34 mouse cellular contexts compared by ENCODE assay signal in genomic region chr19:6037695-6038094, GRCm38 (mm10).
"Had no signal": no experiment of that assay in that cellular context is flagged by ENCODE, and none has a peak within 500 bp of the region (broad histone marks: within the 10 kb centered on the region; RNA-seq: fewer than 3 reads in every experiment).

No protein-coding gene starts in this region.

- H3K9me3 ChIP-seq: heart, embryonic 10.5 days; heart, embryonic 12.5 days; heart, embryonic 13.5 days; heart, embryonic 15.5 days; hindbrain, embryonic 10.5 days; hindbrain, embryonic 12.5 days; hindbrain, embryonic 13.5 days; hindbrain, embryonic 15.5 days; intestine, embryonic 15.5 days; kidney, embryonic 15.5 days had no signal

- DNase-seq: heart, postnatal 10 days; heart, postnatal 14 days; heart, postnatal 36 days; heart, postnatal 4 days; kidney, adult 11 months; kidney, adult 18-20 months; kidney, adult 2 months; kidney, adult 8-10 months; kidney, adult 9 months; kidney, postnatal 10 days; kidney, postnatal 14 days; kidney, postnatal 25 days; kidney, postnatal 36 days; kidney, postnatal 4 days; layer of hippocampus, adult 9-11 months; layer of hippocampus, postnatal 36 days had no signal

- H3K9ac ChIP-seq: heart, embryonic 12.5 days; heart, embryonic 13.5 days; heart, embryonic 15.5 days; hindbrain, embryonic 12.5 days; hindbrain, embryonic 13.5 days; hindbrain, embryonic 15.5 days; intestine, embryonic 15.5 days; kidney, embryonic 15.5 days had no signal

- ATAC-seq: hindbrain, embryonic 16.5 days; hindbrain, postnatal 0 days; inflammation-experienced regulatory T-cells, adult 6 months; intestine, embryonic 15.5 days; intestine, embryonic 16.5 days; intestine, postnatal 0 days had no signal

- H3K4me2 ChIP-seq: heart, embryonic 11.5 days; heart, embryonic 12.5 days; heart, embryonic 13.5 days; heart, embryonic 15.5 days; hindbrain, embryonic 12.5 days; hindbrain, embryonic 13.5 days; hindbrain, embryonic 15.5 days; intestine, embryonic 15.5 days; kidney, embryonic 15.5 days had no signal

- H3K27me3 ChIP-seq: heart, embryonic 12.5 days; heart, embryonic 13.5 days; heart, embryonic 15.5 days; hindbrain, embryonic 12.5 days; hindbrain, embryonic 13.5 days; hindbrain, embryonic 15.5 days; intestine, embryonic 15.5 days; kidney, embryonic 15.5 days had no signal

- H3K4me1 ChIP-seq: heart, embryonic 10.5 days; heart, embryonic 12.5 days; heart, embryonic 13.5 days; heart, embryonic 15.5 days; hindbrain, embryonic 15.5 days; intestine, embryonic 15.5 days had no signal

- H3K36me3 ChIP-seq: heart, embryonic 10.5 days; heart, embryonic 12.5 days; heart, embryonic 13.5 days; heart, embryonic 15.5 days; hindbrain, embryonic 10.5 days; hindbrain, embryonic 12.5 days; hindbrain, embryonic 13.5 days; hindbrain, embryonic 15.5 days; intestine, embryonic 15.5 days; kidney, embryonic 15.5 days had no signal

- H3K4me3 ChIP-seq: heart, embryonic 10.5 days; heart, embryonic 12.5 days; heart, embryonic 13.5 days; heart, embryonic 15.5 days; hindbrain, embryonic 10.5 days; hindbrain, embryonic 12.5 days; hindbrain, embryonic 13.5 days; hindbrain, embryonic 15.5 days; intestine, embryonic 15.5 days; kidney, embryonic 15.5 days; layer of hippocampus, adult 2 months had no signal

- H3K27ac ChIP-seq: heart, embryonic 10.5 days; heart, embryonic 13.5 days; heart, embryonic 15.5 days; hindbrain, embryonic 10.5 days; hindbrain, embryonic 12.5 days; hindbrain, embryonic 13.5 days; hindbrain, embryonic 15.5 days; hindbrain, postnatal 0 days; intestine, embryonic 15.5 days; kidney, embryonic 15.5 days; kidney, postnatal 0 days; layer of hippocampus, adult 2 months had no signal
